Mouse (Mus musculus) retina, postnatal 7 days (tissue): Measurements from ENCODE around the gene Rdh16f1.
"Not testable (repeated sequence)": the region's sequence is repeated elsewhere in the genome, so short reads cannot be mapped to it uniquely, and the experiment has no call there.

ENCODE experiments used
- DNase-seq: peaks from one replicate; pipeline ENCODE4 v3.0.0-alpha.2; 2012; ENCODE audit warnings: low read depth, low spot score

The Rdh16f1 gene

DNA sequence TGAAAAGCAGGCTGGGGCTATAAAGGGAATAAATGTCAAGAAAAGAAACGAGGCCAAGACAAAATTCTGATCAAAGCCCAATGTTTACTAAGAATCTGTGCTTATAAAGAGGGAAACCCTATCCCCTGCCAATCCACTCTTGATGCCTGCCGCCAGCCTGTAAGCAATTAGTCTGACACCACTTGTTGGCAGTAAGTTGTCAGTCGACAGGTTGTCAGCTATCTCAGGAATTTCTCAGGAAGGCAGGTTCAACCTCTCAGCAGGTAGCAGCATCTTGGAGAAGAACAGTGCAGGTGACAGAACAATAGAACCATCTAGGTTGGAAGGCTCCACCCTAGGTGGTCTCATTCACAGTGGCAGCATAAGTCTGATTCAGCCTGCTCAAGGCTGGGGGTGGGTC is 69.5 kb downstream of the Rdh16f1 start:
- no peak for DNase-seq

DNA sequence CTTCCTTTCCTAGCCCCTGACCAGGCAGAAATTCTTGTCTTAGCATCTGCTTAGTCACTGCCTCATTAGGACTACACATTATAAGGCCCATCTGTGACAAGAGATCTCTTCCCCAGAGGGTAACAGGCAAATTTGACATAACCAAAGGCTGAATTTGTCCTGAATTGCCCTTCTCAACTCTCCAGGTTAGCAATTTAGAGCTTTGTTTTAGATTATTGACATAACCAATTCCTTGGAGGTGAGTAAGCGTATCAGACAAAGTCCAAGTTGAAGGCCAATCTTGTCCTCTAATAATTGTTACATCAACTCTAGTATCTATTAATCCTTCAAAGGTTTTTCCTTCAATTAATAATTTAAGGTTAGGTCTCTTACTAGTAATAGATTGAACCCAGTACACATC is 74.6 kb downstream of the Rdh16f1 start:
- not testable (repeated sequence) for DNase-seq

DNA sequence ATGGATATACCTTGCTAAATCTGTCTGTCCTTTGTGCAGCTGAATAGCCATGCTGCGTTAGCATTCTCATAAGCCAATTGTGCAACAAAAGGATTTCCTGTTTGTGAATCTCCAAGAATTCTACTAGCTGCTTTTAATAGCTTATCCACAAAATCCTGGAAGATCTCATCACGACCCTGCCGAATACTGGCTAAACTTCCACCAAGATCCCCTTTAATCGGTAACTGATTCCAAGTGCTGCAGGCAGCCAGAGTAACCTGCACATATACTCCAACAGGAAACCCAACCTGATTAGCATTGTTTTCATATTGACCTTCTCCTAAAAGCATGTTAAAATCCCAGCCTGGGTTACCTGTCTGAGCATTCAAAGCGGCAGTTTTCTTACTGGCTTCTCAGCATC is 75.7 kb downstream of the Rdh16f1 start:
- no peak for DNase-seq

DNA sequence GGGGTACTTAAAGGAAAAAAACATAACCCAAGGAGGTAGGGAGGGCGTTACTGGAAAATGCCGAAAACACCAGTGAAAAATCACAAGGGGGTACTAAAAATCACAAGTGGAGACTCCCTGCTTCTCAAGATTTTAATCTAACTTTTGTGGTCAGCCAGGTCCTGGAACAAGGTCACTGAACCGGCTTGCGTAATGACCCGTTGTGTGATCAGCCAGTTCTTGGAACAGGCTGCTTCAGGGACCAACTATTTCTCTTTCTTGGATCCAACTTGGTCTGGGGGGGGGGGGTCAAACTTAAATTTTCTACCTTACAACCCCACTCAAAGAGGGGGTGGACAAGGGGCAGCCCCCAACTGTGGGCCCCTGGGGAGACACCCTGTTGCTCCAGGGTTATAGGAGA is 78.2 kb downstream of the Rdh16f1 start:
- DNase-seq: not testable (repeated sequence)

DNA sequence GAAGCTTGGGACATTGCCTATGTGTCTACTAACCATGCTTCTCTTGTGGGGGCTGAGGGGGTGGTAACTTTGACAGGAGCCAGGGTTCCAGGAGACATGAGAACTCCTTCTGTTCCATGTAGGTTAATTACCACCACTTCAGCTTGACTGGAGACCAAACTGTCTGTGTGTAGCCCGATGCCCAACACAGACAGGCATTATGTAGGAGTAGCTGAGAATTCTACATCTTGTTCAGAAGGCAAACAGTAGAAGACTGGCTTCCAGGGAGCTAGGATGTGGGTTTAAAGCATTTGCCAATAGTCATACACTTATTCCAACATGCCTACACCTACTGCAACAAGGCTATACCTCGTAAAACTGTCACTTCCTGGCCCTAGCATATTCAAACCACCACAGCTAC is 79.0 kb downstream of the Rdh16f1 start:
- DNase-seq: no peak

- DNase-seq: no peak
Measured at GRCm38 (mm10) chr10:127840776-127841175, 81.2 kb downstream of the Rdh16f1 start.
